Mouse (Mus musculus) neural tube, embryonic 12.5 days (tissue): ENCODE results near the gene Dnm1. TPM values are rescaled to one million over a fixed set of nuclear protein-coding genes. Genes with fewer than 3 reads are reported as not detected.
A peak's percentile ranks its signal among the peaks of the same experiment; 100 is the strongest.

Experiments used
- ATAC-seq: fragments of 200-750 bp; cut with Nextera tagmentation; 2 replicates; pipeline ENCODE4 v1.8.0; 2017; ENCODE audit warnings: low read depth, mild to moderate bottlenecking, moderate TSS enrichment, moderate library complexity; ENCODE audit not compliant: low FRiP score
- H3K27ac ChIP-seq: fragments of 300-500 bp; sonication (generic); 2 replicates; pipeline ENCODE4 v1.5.1; 2016
- H3K27me3 ChIP-seq: fragments of 300-500 bp; sonication (generic); replicated peaks from 2 replicates; pipeline ENCODE4 v1.6.1; 2016; ENCODE audit warnings: mild to moderate bottlenecking
- H3K36me3 ChIP-seq: fragments of 300-500 bp; sonication (generic); 2 replicates; pipeline ENCODE4 v1.6.1; 2016; ENCODE audit warnings: mild to moderate bottlenecking
- H3K4me1 ChIP-seq: fragments of 300-500 bp; sonication (generic); 2 replicates; pipeline ENCODE4 v1.6.1; 2016
- H3K4me2 ChIP-seq: fragments of 300-500 bp; sonication (generic); replicated peaks from 2 replicates; pipeline ENCODE4 v1.6.1; 2016; ENCODE audit warnings: mild to moderate bottlenecking
- H3K4me3 ChIP-seq: fragments of 300-500 bp; sonication (generic); 2 replicates; pipeline ENCODE4 v1.5.1; 2016
- H3K9ac ChIP-seq: fragments of 300-500 bp; sonication (generic); 2 replicates; pipeline ENCODE4 v1.6.1; 2016; ENCODE audit warnings: mild to moderate bottlenecking
- H3K9me3 ChIP-seq: fragments of 300-500 bp; sonication (generic); 2 replicates; pipeline ENCODE4 v1.6.1; 2016; ENCODE audit warnings: mild to moderate bottlenecking
- WGBS: fragments of 180-500 bp; shearing (Covaris S2); methylation state at CpG from one replicate; pipeline ENCODE4 v1.1.7; 2016; 5-methylcytosine and 5-hydroxymethylcytosine counted together
- polyA plus RNA-seq: library from polyadenylated mRNA; unstranded; fragments of >200 nt; fragmentation: Nextera tagmentation; extraction: Ambion mirVana; gene quantifications from 2 replicates; pipeline ENCODE4 v1.2.1, GENCODE M21; 2016

Dnm1 gene
- polyA plus RNA-seq, 1 experiment from 2014 or later: 41.1 TPM

DNA sequence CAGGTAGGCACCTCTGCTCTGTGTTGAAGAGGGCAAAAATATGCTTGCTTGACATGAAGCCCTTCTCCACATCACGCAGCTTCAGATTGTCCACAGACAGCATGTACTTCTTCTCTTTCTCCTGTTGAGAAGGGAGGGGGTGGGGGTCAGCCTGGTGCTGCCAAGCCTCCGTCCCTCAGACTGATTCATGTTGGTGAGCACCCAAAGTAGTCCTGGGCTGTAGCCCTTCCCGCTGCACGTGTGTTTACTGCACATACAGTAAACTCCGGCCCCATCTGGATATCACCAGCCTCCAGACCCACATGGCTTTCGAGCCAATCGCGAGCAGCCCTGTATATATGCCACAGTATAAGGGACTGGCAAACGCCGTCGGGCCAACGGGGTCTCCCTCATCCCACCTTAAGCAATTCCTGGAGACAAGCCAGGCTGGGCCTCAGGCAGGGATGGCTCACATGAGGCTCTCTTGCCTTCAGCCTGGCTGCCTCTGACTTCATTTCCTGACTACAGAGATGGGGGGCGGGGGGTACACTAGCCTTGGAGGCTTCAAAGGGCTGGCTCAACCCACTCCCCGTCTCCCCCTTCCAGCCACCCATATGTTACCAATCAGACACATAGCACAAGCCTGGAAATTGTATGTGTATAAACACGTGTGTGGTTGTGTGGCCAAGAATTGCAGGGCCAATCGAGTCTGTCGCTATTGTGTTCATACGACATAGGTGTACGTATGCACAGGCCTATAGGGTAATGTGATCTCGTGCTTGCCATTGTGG is 36.1 kb downstream of the Dnm1 start:
- Histone ChIP-seq H3K4me3 (no peak overlapping the region), H3K9me3 (no peaks in the 10 kb centered on the region), H3K4me2 (no peak overlapping the region; the same call in 1 of the 2 replicates), H3K36me3 (peaks cover 8% of the 10 kb centered on the region), H3K27ac (no peak overlapping the region; the same call in 1 of the 2 replicates), H3K27me3 (peaks cover 24% of the 10 kb centered on the region), H3K4me1 (peaks cover 23% of the 10 kb centered on the region), H3K9ac (no peak overlapping the region)
- 81% methylated on average over 20 of the region's 20 CpGs for WGBS
- ATAC-seq: no peak

DNA sequence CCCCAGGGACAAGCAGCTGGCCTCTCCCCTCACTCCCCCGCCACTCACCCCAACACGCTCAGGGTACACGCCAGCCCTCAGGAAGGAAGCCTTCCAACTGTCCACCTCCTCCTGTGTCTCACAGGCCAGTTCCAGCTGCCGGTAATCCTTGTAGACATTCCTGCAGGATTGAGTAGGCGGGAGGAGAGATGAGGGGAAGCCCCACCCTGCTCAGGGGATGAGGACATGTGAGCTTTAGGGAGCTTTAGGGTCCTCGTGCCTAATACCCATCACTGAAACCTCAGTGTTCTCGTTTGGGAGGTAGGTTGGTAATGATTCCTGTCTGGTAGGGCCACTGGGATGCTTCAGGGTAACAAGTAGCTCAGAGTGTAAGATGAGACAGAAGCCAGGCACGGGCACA is 37.4 kb downstream of the Dnm1 start:
- H3K9ac ChIP-seq: no peak overlapping the region

DNA sequence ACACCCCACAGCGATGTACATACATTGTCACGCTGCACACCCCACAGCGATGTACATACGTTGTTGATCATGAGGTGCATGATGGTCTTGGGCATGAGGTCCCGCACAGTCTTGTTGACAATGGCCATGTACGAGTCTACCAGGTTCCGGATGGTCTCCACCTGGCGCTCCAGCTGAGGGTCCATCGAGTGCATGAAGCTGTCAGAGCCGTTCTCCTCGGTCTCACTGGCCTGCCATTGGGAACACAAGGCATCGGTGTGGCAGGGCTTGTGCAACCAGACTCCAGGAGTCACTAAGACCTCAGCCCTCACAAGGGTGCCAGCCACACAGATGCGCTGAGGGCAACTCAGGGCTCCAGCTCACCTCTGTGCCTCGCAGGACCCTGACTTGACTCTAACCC is 38.3 kb downstream of the Dnm1 start:
- Histone ChIP-seq H3K36me3 (peaks cover 13% of the 10 kb centered on the region), H3K4me1 (peaks cover 35% of the 10 kb centered on the region), H3K9ac (no peak overlapping the region), H3K27ac (no peak overlapping the region), H3K9me3 (no peaks in the 10 kb centered on the region), H3K4me2 (no peak overlapping the region), H3K4me3 (no peak overlapping the region), H3K27me3 (peaks cover 27% of the 10 kb centered on the region)
- WGBS: 95% methylated on average over 14 of the region's 14 CpGs
- ATAC-seq: no peak

More for the DNA sequence above, 37.4 kb downstream of the Dnm1 start:
- Histone ChIP-seq H3K4me2 (no peak overlapping the region), H3K4me1 (peaks cover 35% of the 10 kb centered on the region), H3K36me3 (peaks cover 8% of the 10 kb centered on the region), H3K27ac (no peak overlapping the region), H3K9me3 (no peaks in the 10 kb centered on the region), H3K4me3 (no peak overlapping the region), H3K27me3 (peaks cover 27% of the 10 kb centered on the region)
- no peak for ATAC-seq
- WGBS: 28% methylated on average over 8 of the region's 8 CpGs

DNA sequence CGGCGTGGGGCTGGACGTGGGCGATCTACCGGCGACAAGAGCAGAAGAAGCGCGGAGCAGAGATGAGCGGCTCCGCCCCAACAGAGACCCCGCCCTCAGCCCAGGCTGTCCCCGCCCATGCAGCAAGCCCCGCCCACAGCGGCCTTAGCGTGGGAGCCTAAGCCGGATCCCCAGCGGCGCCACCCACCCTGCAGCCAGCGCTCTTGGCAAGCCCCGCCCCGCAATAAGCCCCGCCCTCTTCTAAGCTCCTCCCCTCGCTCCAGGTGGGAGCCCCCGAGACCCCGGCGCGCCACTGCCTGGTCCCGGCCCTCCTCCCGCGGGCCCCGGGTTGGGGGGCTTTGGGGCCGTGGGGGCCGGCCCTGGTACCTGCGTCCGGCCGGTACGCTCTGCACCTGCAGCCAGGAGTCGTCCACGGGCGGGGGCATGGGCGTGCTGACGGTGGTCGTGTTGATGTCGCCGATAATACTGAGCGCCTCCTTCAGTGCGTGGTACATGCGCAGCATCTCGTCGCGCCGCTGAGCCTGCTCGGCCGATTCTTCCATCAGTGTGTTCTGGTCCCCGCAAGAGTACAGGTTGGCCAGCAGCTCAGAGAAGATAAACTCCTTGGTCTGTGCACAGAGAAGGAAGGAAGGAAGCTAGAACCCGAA is 40.7 kb downstream of the Dnm1 start:
- Histone ChIP-seq H3K4me1 (peaks cover 22% of the 10 kb centered on the region), H3K27me3 (peaks cover 18% of the 10 kb centered on the region; the same call in 1 of the 2 replicates)
- peak; percentile 75 for ATAC-seq

DNA sequence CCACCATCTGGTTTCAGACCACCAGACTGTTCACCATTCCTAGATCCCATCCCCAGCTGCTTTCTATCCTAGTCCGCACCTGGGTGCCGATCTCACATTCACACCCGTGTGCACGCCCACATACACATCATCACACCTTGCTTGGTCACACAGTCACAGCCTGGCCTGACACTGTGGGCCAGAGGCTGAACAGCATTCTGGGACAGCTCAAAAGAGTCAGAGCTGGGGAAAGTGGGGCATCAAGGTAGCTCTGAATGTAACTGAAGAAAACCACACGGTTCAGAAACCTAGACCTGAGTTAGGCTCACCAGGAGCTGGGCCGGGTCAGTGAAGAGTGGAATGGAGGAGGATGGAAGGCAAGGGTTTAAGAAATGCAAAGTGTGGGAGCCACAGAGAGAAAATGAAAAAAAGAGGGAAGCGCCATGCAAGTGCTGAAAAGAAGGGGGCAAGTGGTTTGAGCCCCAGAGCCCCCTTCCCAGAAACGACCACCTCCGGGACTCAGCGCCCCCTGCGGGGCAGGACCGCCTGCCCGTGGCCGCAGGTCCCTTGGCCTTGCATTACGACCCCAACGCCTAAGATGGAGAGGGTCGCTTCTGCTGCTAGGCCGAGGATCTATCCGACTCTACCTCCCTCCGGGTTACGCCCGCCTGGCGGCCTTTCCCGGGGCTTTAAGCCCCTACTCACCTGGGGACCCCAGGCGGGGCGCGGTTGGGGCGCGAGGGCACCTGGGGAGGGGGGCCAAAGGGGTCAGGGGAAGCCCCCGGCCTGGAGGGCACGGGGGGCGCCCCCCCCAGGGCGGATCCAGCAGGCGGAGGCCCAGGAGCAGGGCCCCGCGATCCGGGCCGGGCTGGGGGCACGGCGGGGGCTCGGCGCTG is 41.5 kb downstream of the Dnm1 start:
- H3K36me3 ChIP-seq: peaks cover 37% of the 10 kb centered on the region
- peaks cover 11% of the 10 kb centered on the region; the same call in 1 of the 2 replicates for H3K27me3 ChIP-seq
- WGBS: 9% methylated on average over 41 of the region's 42 CpGs
- peak overlapping the region; percentile 72 for H3K9ac ChIP-seq
- peaks cover 22% of the 10 kb centered on the region for H3K4me1 ChIP-seq
- H3K27ac ChIP-seq: no peak overlapping the region
- peak overlapping the region; percentile 100 for H3K4me2 ChIP-seq
- peak; percentile 19; the same call in 1 of the 2 replicates for ATAC-seq
- peak overlapping the region; percentile 52 for H3K4me3 ChIP-seq
- H3K9me3 ChIP-seq: no peaks in the 10 kb centered on the region

More for the DNA sequence above, 40.7 kb downstream of the Dnm1 start:
- H3K4me2 ChIP-seq: peak overlapping the region; percentile 100
- no peak overlapping the region for H3K27ac ChIP-seq
- WGBS: 1% methylated on average over 56 of the region's 56 CpGs
- H3K9me3 ChIP-seq: no peaks in the 10 kb centered on the region
- peak overlapping the region; percentile 72 for H3K9ac ChIP-seq
- peaks cover 29% of the 10 kb centered on the region for H3K36me3 ChIP-seq
- H3K4me3 ChIP-seq: peak overlapping the region; percentile 52

DNA sequence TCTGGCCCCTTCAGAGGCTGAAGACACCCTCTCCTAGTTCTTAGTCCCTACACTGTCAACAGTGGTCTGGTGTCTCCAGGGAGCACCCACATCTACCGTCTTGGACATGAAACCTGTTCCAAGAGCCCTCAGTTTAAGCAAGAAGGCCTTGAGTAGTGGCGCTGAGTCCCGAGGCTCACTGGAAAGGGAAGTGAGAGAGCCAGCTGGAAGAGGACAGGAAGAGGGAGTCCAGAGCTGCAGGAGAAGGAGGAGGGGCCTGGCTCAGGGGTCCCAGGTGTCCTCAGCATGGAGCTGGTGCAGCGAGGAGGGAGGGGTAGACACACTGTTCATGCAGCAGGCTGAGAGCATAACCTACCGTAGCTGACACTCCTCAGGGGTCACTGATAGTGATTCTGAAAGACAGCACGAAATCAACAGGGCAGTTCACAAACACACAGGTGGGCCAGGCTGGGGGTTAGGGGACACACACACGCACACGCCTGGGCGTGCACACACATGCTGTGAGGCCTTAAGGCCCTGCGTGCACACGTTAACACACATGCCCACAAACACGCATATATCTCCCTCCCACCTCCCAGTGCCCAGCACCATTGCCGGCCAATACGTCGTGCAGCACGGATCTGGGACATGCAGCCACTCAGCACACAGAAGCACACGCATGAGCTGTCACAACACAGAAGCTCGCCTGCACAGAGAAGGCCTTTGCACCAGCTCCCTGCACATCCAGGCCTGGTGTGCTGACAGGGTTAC is 42.9 kb downstream of the Dnm1 start:
- H3K4me2 ChIP-seq: peak overlapping the region; percentile 100; the same call in 1 of the 2 replicates
- 85% methylated on average over 18 of the region's 18 CpGs for WGBS
- H3K9me3 ChIP-seq: no peaks in the 10 kb centered on the region
- ATAC-seq: no peak
- peaks cover 3% of the 10 kb centered on the region; the same call in 1 of the 2 replicates for H3K27me3 ChIP-seq
- H3K9ac ChIP-seq: peak overlapping the region; percentile 17; the same call in 1 of the 2 replicates
- H3K36me3 ChIP-seq: peaks cover 51% of the 10 kb centered on the region
- H3K27ac ChIP-seq: no peak overlapping the region
- H3K4me3 ChIP-seq: no peak overlapping the region
- H3K4me1 ChIP-seq: peaks cover 17% of the 10 kb centered on the region

DNA sequence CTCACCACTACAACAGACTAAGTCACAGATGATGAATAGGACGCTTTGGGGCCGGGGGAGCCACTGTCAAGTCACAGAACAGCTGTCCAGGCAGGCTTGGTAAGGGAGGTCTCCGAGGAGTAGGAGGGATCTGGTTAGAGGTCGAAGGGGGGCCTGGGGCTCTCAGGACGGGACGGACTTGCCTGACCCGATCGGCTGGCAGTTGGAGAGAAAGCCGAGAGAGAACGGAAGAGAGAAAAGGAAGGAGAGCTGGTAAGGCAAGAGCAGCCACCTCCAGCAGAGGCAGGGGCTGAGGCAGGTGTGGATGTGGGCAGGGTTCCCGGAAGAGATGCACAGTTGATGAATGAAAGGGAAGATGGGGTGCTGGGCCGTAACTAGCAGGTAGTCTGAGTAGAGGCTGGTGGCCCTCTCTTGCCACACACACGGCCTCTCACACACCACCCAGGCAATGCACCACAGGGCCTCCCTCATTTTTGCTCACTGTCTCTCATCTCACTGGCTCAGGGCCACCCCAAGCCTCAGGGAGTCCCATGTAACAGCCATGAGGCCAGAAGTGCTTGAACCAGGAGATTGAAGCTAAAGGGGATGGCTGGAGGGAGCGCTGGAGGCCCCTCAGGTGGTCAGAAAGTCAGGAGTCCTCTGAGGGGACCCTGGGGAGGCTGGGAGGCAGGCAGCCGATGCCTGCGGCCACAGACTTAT is 44.1 kb downstream of the Dnm1 start:
- H3K36me3 ChIP-seq: peaks cover 56% of the 10 kb centered on the region
- H3K9me3 ChIP-seq: no peaks in the 10 kb centered on the region
- H3K9ac ChIP-seq: no peak overlapping the region
- no peak overlapping the region for H3K4me3 ChIP-seq
- H3K27ac ChIP-seq: no peak overlapping the region
- 0 out of 2 replicates have a peak, but pooled peaks cover 3% of the 10 kb centered on the region for H3K27me3 ChIP-seq
- WGBS: 91% methylated on average over 16 of the region's 16 CpGs
- H3K4me2 ChIP-seq: no peak overlapping the region
- ATAC-seq: no peak
- H3K4me1 ChIP-seq: peaks cover 17% of the 10 kb centered on the region

DNA sequence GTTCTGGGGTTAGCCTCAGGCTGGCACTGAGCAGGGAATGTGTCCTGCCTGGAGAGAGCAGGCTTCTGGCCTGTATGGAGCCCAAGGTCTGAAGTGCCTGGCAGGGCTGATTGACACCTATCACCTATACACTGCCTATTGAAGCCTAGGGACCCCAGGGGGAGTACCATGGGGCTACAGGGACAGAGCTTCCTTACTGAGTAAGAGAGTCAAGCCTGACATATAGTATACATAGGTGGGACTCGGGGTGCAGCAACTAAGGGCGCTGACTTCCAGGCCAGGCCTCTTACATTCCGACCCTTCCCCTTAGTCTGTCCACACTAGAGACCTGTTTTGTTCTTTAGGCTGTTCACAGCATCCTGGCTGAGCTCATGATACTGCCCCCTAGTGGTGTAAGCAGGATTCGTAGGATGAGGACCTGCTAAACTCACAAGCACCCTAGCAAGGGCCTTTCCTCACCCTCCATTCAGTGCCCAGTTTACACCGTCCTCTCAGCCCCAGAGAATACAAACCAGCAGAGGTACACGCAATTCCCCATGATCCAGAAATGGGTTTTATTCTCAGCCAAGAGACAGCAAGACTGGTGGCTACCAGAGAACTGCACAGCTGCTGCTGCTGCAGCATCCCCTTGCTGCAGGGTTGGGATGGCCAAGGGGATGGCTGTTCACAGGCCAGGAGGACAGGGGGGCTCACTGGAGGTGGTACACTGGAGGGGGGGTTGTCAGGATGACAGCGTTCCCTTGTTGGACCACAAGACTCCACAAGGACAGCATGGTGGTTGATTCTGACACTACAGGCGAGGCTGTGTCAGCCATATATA is 45.0 kb downstream of the Dnm1 start:
- H3K4me2 ChIP-seq: no peak overlapping the region
- peaks cover 65% of the 10 kb centered on the region for H3K36me3 ChIP-seq
- no peak overlapping the region for H3K9ac ChIP-seq
- peaks cover 17% of the 10 kb centered on the region for H3K4me1 ChIP-seq
- H3K27me3 ChIP-seq: 0 out of 2 replicates have a peak, but pooled peaks cover 3% of the 10 kb centered on the region
- no peak overlapping the region for H3K4me3 ChIP-seq
- ATAC-seq: no peak
- 53% methylated on average over 8 of the region's 8 CpGs for WGBS
- H3K9me3 ChIP-seq: no peaks in the 10 kb centered on the region
- H3K27ac ChIP-seq: no peak overlapping the region

DNA sequence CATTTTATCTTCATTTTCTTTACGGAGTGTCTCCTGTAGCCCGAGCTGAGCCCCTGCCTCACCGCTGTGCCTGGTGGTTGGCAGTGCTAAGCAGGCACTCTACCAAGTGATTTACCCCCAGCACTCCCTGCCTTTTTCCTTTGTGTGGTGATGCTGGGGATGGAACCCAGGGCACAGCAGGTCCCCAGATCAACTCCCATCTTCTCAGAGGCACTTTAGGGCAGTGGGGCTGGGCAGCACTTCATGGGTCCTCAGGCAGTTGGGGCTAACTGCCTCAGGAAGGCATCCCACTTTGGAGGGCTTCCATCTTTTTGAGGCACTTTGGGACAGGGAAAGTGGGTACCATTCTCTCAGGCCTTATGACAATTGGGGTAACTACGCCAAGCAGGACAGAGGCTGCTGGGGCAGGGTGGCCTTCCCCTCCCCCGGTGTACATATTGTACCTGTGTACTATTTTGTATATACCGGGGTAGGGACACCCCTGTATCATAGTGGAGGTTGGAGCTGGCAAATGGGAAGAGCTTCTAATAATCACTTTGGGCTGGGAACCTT is 45.8 kb downstream of the Dnm1 start:
- Histone ChIP-seq H3K36me3 (peaks cover 70% of the 10 kb centered on the region), H3K9me3 (no peaks in the 10 kb centered on the region), H3K4me3 (no peak overlapping the region), H3K9ac (no peak overlapping the region), H3K4me1 (peaks cover 14% of the 10 kb centered on the region), H3K27me3 (0 out of 2 replicates have a peak, but pooled peaks cover 3% of the 10 kb centered on the region), H3K4me2 (no peak overlapping the region), H3K27ac (no peak overlapping the region)
- 88% methylated on average over 6 of the region's 6 CpGs for WGBS
- ATAC-seq: no peak

DNA sequence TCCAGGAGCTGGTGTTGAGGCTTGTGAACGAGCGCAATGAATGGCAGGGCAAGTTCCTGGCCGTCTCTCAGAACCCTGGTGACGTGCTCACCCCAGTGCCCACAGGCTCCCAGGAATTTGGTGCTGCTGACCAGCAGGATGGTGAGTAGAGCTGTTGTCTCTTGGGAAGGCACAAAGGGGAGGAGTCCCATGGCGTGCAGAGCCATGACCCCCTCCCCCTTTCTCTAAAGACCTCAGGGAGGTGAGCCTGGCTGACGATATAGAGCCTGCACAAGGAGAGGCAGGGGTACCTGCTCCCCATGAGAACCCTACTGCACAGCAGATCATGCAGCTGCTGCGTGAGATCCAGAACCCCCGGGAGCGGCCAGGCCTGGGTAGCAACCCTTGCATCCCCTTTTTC is 47.0 kb downstream of the Dnm1 start:
- Histone ChIP-seq H3K4me3 (no peak overlapping the region), H3K36me3 (peaks cover 77% of the 10 kb centered on the region)
- WGBS: 87% methylated on average over 9 of the region's 9 CpGs

More for the DNA sequence above, 47.0 kb downstream of the Dnm1 start:
- no peak overlapping the region for H3K9ac ChIP-seq
- peaks cover 4% of the 10 kb centered on the region; the same call in 1 of the 2 replicates for H3K4me1 ChIP-seq
- H3K27me3 ChIP-seq: no peaks in the 10 kb centered on the region
- no peak overlapping the region for H3K4me2 ChIP-seq
- ATAC-seq: no peak
- H3K9me3 ChIP-seq: no peaks in the 10 kb centered on the region
- H3K27ac ChIP-seq: no peak overlapping the region
